Mouse (Mus musculus) brain, embryonic 14.5 days (tissue): ENCODE measurements around the gene Tnfrsf25.

Experiments used
- CTCF ChIP-seq: fragments of 200-500 bp; IDR thresholded peaks from 2 replicates; pipeline ENCODE4 v1.5.1; 2012; ENCODE audit warnings: inconsistent platforms, mild to moderate bottlenecking, moderate library complexity, borderline replicate concordance; ENCODE audit not compliant: insufficient read depth, insufficient read length; ENCODE audit errors: extremely low read depth
- POLR2A ChIP-seq: fragments of 200-500 bp; IDR thresholded peaks from 2 replicates; pipeline ENCODE4 v1.6.1; 2012; ENCODE audit warnings: mild to moderate bottlenecking, inconsistent platforms, borderline replicate concordance; ENCODE audit not compliant: poor library complexity, insufficient read depth, insufficient read length, severe bottlenecking; ENCODE audit errors: extremely low read depth

- TF ChIP-seq CTCF (no peak), POLR2A (no peak)
These were observed 7.7 kb upstream of the Tnfrsf25 start for GRCm38 (mm10) chr4:152107971-152108509.
